Mouse (Mus musculus): ENCODE measurements around the gene Rbl1. TPM values are rescaled to one million over a fixed set of nuclear protein-coding genes. Genes with fewer than 3 reads are reported as not detected.
A peak's percentile ranks its signal among the peaks of the same experiment; 100 is the strongest.

The Rbl1 gene
- polyA plus RNA-seq, 1 experiment = 24.0 TPM

DNA sequence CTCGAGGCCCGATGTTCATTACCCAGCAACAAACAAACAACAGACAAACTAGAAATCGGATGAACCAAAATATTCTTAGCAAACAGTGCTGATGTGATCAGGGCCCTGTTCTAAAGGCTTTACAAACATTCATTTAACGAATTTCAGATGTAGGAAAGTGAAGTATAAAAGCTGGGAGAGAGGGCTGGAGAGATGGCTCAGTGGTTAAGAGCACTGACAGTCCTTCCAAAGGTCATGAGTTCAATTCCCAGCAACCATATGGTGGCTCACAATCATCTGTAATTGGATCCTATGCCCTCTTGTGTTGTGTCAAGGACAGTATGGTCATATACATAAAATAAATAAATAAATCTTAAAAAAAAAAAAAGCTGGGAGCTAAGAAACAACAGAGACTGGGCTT lies 68.2 kb downstream of the Rbl1 start:
- Histone ChIP-seq H3K4me1 (ENCODE audit: control insufficient read depth, insufficient read depth, low read length) (no peaks in the 10 kb centered on the region; the same call in none of the 2 replicates), H3K4me3 (ENCODE audit: insufficient read depth, low read length) (no peak overlapping the region), H3K27ac (ENCODE audit: insufficient read depth, low read length) (no peak overlapping the region)
- no peak for TF ChIP-seq POLR2A (IDR thresholded peaks at IDR 0.05; ENCODE audit: low read depth, low read length)

- peak overlapping the region; percentile 57 for H3K27ac ChIP-seq (ENCODE audit: insufficient read depth, low read length)
- no peak overlapping the region for H3K4me3 ChIP-seq (ENCODE audit: insufficient read depth, low read length)
- no peak for TF ChIP-seq POLR2A (IDR thresholded peaks at IDR 0.05; ENCODE audit: low read depth, low read length)
- TF ChIP-seq CTCF (IDR thresholded peaks at IDR 0.05; ENCODE audit: borderline replicate concordance, insufficient read depth, low read length) = no peak
- no peaks in the 10 kb centered on the region; the same call in none of the 2 replicates for H3K4me1 ChIP-seq (ENCODE audit: control insufficient read depth, insufficient read depth, low read length)
Observed at GRCm38 (mm10) chr2:157135529-157136120, 68.7 kb downstream of the Rbl1 start.

- no peaks in the 10 kb centered on the region; the same call in none of the 2 replicates for H3K4me1 ChIP-seq (ENCODE audit: control insufficient read depth, insufficient read depth, low read length)
- H3K27ac ChIP-seq (ENCODE audit: insufficient read depth, low read length) = peak within 1 kb of the TSS; percentile 57
- TF ChIP-seq POLR2A (IDR thresholded peaks at IDR 0.05; ENCODE audit: low read depth, low read length) (peak; percentile 85), CTCF (IDR thresholded peaks at IDR 0.05; ENCODE audit: borderline replicate concordance, insufficient read depth, low read length) (no peak)
- H3K4me3 ChIP-seq (ENCODE audit: insufficient read depth, low read length) = peak within 1 kb of the TSS; percentile 96
Observed at GRCm38 (mm10) chr2:157135014-157135413, 69.3 kb downstream of the Rbl1 start, which contains the start of gene Samhd1. Gene Samhd1, minus strand, starts transcription at chr2:157135265.

DNA sequence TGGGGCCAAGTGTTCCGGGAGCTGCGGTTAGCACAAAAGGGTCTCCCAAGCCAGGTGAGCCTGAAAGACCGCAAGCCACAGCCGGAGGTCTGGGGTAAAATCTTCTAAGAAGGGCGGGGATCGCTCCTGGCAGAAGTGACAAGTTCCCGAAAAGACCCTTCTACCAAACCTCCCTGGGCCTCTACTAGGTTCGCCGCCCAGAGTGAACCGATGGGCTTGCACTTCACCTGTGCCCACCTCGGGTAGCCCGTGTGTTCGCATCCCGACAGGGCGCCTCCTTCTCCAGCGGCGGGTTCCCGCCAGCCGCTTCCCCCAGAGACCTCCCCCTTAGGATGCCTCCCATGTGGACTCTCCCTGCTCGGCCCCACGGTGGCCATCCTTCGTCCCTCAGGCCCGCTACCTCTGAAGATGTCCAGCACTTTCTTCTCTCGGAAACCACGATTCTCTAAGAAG lies 69.8 kb downstream of the Rbl1 start:
- TF ChIP-seq CTCF (IDR thresholded peaks at IDR 0.05; ENCODE audit: borderline replicate concordance, insufficient read depth, low read length) (no peak), POLR2A (IDR thresholded peaks at IDR 0.05; ENCODE audit: low read depth, low read length) (no peak)

DNA sequence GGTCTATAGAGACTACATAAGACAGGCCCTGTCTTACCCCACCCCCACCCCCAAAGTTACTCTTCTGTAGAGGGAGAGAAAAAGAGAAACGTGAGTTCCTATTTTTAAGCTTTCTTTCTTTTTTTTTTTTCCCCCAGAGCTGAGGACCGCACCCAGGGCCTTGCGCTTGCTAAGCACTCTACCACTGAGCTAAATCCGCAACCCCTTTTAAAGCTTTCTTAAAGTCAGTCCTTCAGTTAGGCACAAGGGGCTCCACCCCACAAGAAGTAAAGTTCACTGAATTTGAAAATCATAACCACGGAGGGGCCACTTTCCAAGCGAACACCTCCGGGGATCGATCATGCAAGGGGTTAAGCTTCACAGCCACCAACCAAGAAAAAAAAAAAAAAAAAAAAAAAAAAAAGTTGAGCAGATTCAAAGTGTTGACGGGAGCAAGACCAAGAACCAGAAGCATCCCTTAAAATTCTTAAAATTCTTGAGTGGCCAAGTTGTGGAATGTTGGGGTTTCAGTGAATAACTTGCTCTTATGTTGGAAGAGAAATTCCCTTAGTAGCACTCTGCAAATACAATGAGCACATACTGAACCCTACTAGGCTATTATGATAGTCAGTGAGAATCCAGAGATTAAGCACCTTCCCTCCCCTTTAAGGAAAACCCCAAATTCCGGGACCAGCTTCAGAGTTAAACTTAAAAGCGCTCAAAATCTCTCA lies 70.4 kb downstream of the Rbl1 start:
- Histone ChIP-seq H3K27ac (ENCODE audit: insufficient read depth, low read length) (peak overlapping the region; percentile 50), H3K4me1 (ENCODE audit: control insufficient read depth, insufficient read depth, low read length) (no peaks in the 10 kb centered on the region; the same call in none of the 2 replicates), H3K4me3 (ENCODE audit: insufficient read depth, low read length) (peak overlapping the region; percentile 96)
- TF ChIP-seq CTCF (IDR thresholded peaks at IDR 0.05; ENCODE audit: borderline replicate concordance, insufficient read depth, low read length) (no peak), POLR2A (IDR thresholded peaks at IDR 0.05; ENCODE audit: low read depth, low read length) (no peak)

More for the DNA sequence above, 69.8 kb downstream of the Rbl1 start:
- Histone ChIP-seq H3K4me1 (ENCODE audit: control insufficient read depth, insufficient read depth, low read length) (no peaks in the 10 kb centered on the region; the same call in none of the 2 replicates), H3K4me3 (ENCODE audit: insufficient read depth, low read length) (peak overlapping the region; percentile 96), H3K27ac (ENCODE audit: insufficient read depth, low read length) (peak overlapping the region; percentile 50)

GRCm38 (mm10) chr2:157132686-157133540 lies 71.4 kb downstream of the Rbl1 start:
- Histone ChIP-seq H3K27ac (ENCODE audit: insufficient read depth, low read length) (no peak overlapping the region), H3K4me1 (ENCODE audit: control insufficient read depth, insufficient read depth, low read length) (no peaks in the 10 kb centered on the region; the same call in none of the 2 replicates), H3K4me3 (ENCODE audit: insufficient read depth, low read length) (peak overlapping the region; percentile 8)
- TF ChIP-seq CTCF (IDR thresholded peaks at IDR 0.05; ENCODE audit: borderline replicate concordance, insufficient read depth, low read length) (no peak), POLR2A (IDR thresholded peaks at IDR 0.05; ENCODE audit: low read depth, low read length) (no peak)

DNA sequence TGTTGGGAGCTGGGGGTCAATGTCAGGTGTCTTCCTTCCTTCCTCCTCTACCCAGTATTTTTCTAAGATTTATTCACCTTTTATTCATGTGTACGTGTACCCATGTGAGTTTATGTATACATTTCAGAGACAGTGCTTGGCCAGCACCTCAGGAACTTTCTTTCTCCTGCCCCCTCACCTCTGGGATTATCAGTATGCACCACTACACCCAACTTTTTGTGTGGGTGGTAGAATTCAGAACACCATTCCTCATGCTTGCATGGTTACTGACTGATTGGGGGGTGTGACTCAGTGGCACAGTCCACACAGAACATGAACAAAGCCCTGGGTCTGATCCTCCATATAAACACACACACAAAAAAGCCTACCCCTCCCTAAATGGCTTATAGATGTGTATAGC lies 72.2 kb downstream of the Rbl1 start:
- no peak overlapping the region for H3K27ac ChIP-seq (ENCODE audit: insufficient read depth, low read length)
- TF ChIP-seq POLR2A (IDR thresholded peaks at IDR 0.05; ENCODE audit: low read depth, low read length) (no peak), CTCF (IDR thresholded peaks at IDR 0.05; ENCODE audit: borderline replicate concordance, insufficient read depth, low read length) (no peak)
- H3K4me3 ChIP-seq (ENCODE audit: insufficient read depth, low read length) = no peak overlapping the region
- no peaks in the 10 kb centered on the region; the same call in none of the 2 replicates for H3K4me1 ChIP-seq (ENCODE audit: control insufficient read depth, insufficient read depth, low read length)

- no peak overlapping the region for H3K27ac ChIP-seq (ENCODE audit: insufficient read depth, low read length)
- no peak overlapping the region for H3K4me3 ChIP-seq (ENCODE audit: insufficient read depth, low read length)
- H3K4me1 ChIP-seq (ENCODE audit: control insufficient read depth, insufficient read depth, low read length) = no peaks in the 10 kb centered on the region; the same call in none of the 2 replicates
- TF ChIP-seq CTCF (IDR thresholded peaks at IDR 0.05; ENCODE audit: borderline replicate concordance, insufficient read depth, low read length) (no peak), POLR2A (IDR thresholded peaks at IDR 0.05; ENCODE audit: low read depth, low read length) (no peak)
Observed at GRCm38 (mm10) chr2:157130813-157131514, 73.4 kb downstream of the Rbl1 start.

DNA sequence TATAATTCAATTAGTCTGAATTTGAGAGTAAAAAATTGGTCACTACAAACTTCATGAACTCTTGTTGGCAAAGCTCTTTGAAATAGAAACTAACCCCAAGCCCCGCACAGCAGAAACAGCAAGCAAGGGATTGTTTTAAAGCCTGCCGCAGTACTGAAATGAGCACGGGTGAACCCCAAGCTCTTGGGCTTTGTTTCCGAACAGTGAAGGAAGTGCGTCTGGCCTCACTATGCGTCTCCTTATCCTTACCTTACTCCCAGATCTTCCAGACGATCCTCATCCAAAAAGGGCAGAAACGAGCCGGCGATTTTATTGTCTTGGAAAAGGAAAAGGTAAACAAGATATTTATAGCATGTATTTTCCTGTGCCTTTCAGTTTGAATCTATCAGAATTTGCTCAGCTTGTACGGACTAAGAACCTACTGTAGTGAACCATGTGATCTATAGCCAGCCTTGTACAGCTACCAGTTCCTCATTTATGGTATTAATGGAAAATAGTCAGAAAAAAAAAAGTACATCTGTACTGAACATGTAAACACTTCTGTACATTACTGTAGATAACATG lies 74.7 kb downstream of the Rbl1 start:
- Histone ChIP-seq H3K4me3 (ENCODE audit: insufficient read depth, low read length) (no peak overlapping the region), H3K27ac (ENCODE audit: insufficient read depth, low read length) (no peak overlapping the region), H3K4me1 (ENCODE audit: control insufficient read depth, insufficient read depth, low read length) (no peaks in the 10 kb centered on the region; the same call in none of the 2 replicates)
- TF ChIP-seq CTCF (IDR thresholded peaks at IDR 0.05; ENCODE audit: borderline replicate concordance, insufficient read depth, low read length) (no peak), POLR2A (IDR thresholded peaks at IDR 0.05; ENCODE audit: low read depth, low read length) (no peak)

All from embryonic fibroblast, embryonic 13.5 days (primary cell).